Mouse (Mus musculus): ENCODE results near the gene Fgfbp1. TPM values are rescaled to one million over a fixed set of nuclear protein-coding genes. Genes with fewer than 3 reads are reported as not detected.

Gene Fgfbp1
- 0.16 and 2.1 TPM in 2 replicates for polyA plus RNA-seq (2012; rRNA removed; ENCODE audit: low replicate concordance)

DNA sequence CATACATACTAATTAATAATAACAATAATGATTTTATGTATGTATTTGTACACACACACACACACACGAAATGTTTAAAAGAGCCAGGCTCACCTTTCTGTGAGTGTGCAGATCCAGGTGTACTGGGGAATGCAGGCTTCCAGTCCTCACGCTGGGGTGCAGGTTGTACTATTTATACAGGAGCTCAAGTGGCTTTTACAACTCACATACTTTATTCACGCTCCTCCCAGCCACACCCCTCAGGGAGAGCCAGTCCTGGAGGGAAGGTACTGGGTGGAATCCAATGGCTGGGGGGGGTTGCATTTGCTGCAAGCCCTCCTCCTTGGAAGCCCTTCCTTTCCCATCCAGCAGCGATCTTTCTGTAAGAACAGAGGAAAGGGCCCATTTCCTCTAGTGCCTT is at the start of gene Fgfbp1:
Gene Fgfbp1 (minus strand): TSS at position 160 of the 400 bp plus-strand sequence.

Other genes starting within 250 kb of the Fgfbp1 start
- gene Bst1, start 162.9 kb downstream of the Fgfbp1 start, polyA plus RNA-seq (2012; rRNA removed; ENCODE audit: low replicate concordance), result 6.5 and 6.7 TPM in 2 replicates
- 16.3 and 33.0 TPM in 2 replicates for gene Fbxl5, start 160.1 kb downstream of the Fgfbp1 start, polyA plus RNA-seq (2012; rRNA removed; ENCODE audit: low replicate concordance)
- gene Cd38, start 113.2 kb downstream of the Fgfbp1 start, polyA plus RNA-seq (2012; rRNA removed; ENCODE audit: low replicate concordance), result 13.2 and 15.5 TPM in 2 replicates
- gene Gm7879, start 68.6 kb downstream of the Fgfbp1 start, polyA plus RNA-seq (2012; rRNA removed; ENCODE audit: low replicate concordance), result 0.76 TPM in 1 of 2 replicates, not detected in the other
- 4.2 and 11.1 TPM in 2 replicates for gene Prom1, start 120.3 kb upstream of the Fgfbp1 start, polyA plus RNA-seq (2012; rRNA removed; ENCODE audit: low replicate concordance)
- 46.1 and 110 TPM in 2 replicates for gene Tapt1, start 244.8 kb upstream of the Fgfbp1 start, polyA plus RNA-seq (2012; rRNA removed; ENCODE audit: low replicate concordance)